Mouse (Mus musculus) CH12.LX (cell line): ENCODE results near the gene Cd247.

ENCODE experiments used
- CTCF ChIP-seq, 2 experiments: IDR thresholded peaks in 1 of 2; conservative IDR thresholded peaks in 1 of 2; 2 replicates each; pipeline ENCODE4 v1.5.1; 2011 to 2012; ENCODE audit warnings: low read depth in 2 of 2, low read length in 2 of 2, improper control_type of control experiment in 1 of 2, inconsistent platforms in 1 of 2, mild to moderate bottlenecking in 1 of 2, moderate library complexity in 1 of 2
- EP300 ChIP-seq: IDR thresholded peaks from 2 replicates; pipeline ENCODE4 v1.6.1; 2011; ENCODE audit warnings: low read length, improper control_type of control experiment
- GABPA ChIP-seq: IDR thresholded peaks from 2 replicates; pipeline ENCODE4 v1.6.1; 2012; ENCODE audit warnings: low read depth, low read length, improper control_type of control experiment, inconsistent platforms; ENCODE audit not compliant: insufficient replicate concordance
- JUND ChIP-seq: conservative IDR thresholded peaks from 2 replicates; pipeline ENCODE4 v1.6.1; 2011; ENCODE audit warnings: low read depth, low read length, improper control_type of control experiment
- KAT2A ChIP-seq: IDR thresholded peaks from 2 replicates; pipeline ENCODE4 v1.6.1; 2012; ENCODE audit warnings: low read length, improper control_type of control experiment, inconsistent platforms; ENCODE audit not compliant: insufficient replicate concordance
- MAZ ChIP-seq: IDR thresholded peaks from 2 replicates; pipeline ENCODE4 v1.6.1; 2012; ENCODE audit warnings: low read depth, mild to moderate bottlenecking, inconsistent platforms, low read length, improper control_type of control experiment, moderate library complexity
- PAX5 ChIP-seq: IDR thresholded peaks from 2 replicates; pipeline ENCODE4 v1.6.1; 2012; ENCODE audit warnings: low read length, inconsistent platforms, mixed read lengths
- POLR2A ChIP-seq: IDR thresholded peaks from 2 replicates; pipeline ENCODE4 v1.6.1; 2011; ENCODE audit warnings: low read depth, mild to moderate bottlenecking, improper control_type of control experiment, low read length
- POLR2AphosphoS2 ChIP-seq: IDR thresholded peaks from 2 replicates; pipeline ENCODE4 v1.6.1; 2011; ENCODE audit warnings: low read depth, low read length, improper control_type of control experiment
- TCF12 ChIP-seq: IDR thresholded peaks from 2 replicates; pipeline ENCODE4 v1.6.1; 2014; ENCODE audit warnings: low read depth, mild to moderate bottlenecking, inconsistent platforms, low read length, improper control_type of control experiment
- USF1 ChIP-seq: IDR thresholded peaks from 2 replicates; pipeline ENCODE4 v1.6.1; 2014; ENCODE audit warnings: low read depth, mild to moderate bottlenecking, inconsistent platforms, low read length, improper control_type of control experiment
- ZMIZ1 ChIP-seq: IDR thresholded peaks from 2 replicates; pipeline ENCODE4 v1.6.1; 2012; ENCODE audit warnings: low read depth, mild to moderate bottlenecking, inconsistent platforms, low read length, improper control_type of control experiment

DNA sequence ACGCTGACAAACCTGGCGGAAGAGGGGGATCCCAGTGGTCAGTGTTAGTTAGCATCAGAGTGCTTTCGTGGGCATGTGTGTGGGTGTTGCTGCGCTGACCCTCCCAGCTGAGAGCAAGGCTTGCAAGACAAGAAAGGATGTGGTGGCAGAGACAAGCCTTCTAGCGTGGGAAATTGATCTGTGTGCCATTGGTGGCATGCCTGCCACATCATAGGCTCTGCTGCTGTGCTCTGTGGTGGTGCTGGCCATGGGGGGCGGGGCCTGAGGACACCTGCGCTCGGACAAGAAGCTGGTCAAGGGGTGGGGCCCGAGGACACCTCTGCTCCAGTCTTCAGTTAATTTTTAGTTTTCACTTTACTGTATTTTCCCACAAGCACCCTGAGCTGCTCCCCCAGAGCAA is 27.9 kb downstream of the Cd247 start:
- TF ChIP-seq EP300, result no peak
- no peak for TF ChIP-seq USF1
- no peak for TF ChIP-seq CTCF (conservative IDR thresholded peaks at IDR 0.05 in 1 of 2, IDR thresholded peaks at IDR 0.05 in 1 of 2; ENCODE audit: low read depth in 2 of 2, low read length in 2 of 2)
- no peak for TF ChIP-seq MAZ
- TF ChIP-seq POLR2AphosphoS2, result no peak
- TF ChIP-seq GABPA, result no peak
- no peak for TF ChIP-seq POLR2A
- TF ChIP-seq ZMIZ1, result no peak
- TF ChIP-seq PAX5, result no peak
- no peak for TF ChIP-seq JUND
- no peak for TF ChIP-seq KAT2A
- TF ChIP-seq TCF12, result no peak
